Mouse (Mus musculus) bone marrow, adult 2 months (tissue): Measurements from ENCODE around the gene Zfp90.

Source experiments
- CTCF ChIP-seq: fragments of 200-500 bp; IDR thresholded peaks from 2 replicates; pipeline ENCODE4 v1.5.1; 2011; ENCODE audit warnings: low read length, control low read depth; ENCODE audit not compliant: control insufficient read depth, insufficient read depth
- POLR2A ChIP-seq: fragments of 200-500 bp; IDR thresholded peaks from 2 replicates; pipeline ENCODE4 v1.6.1; 2011; ENCODE audit warnings: low read depth, mild to moderate bottlenecking, control low read depth, low read length, borderline replicate concordance; ENCODE audit not compliant: control insufficient read depth

GRCm38 (mm10) chr8:106440146-106440545, 25.0 kb downstream of the Zfp90 start:
- TF ChIP-seq POLR2A = no peak
- no peak for TF ChIP-seq CTCF
